Mouse (Mus musculus) brain, embryonic 14.5 days (tissue): ENCODE results near the gene Eif2ak1.

Experiments used
- CTCF ChIP-seq: fragments of 200-500 bp; IDR thresholded peaks from 2 replicates; pipeline ENCODE4 v1.5.1; 2012; ENCODE audit warnings: inconsistent platforms, mild to moderate bottlenecking, moderate library complexity, borderline replicate concordance; ENCODE audit not compliant: insufficient read depth, insufficient read length; ENCODE audit errors: extremely low read depth
- POLR2A ChIP-seq: fragments of 200-500 bp; IDR thresholded peaks from 2 replicates; pipeline ENCODE4 v1.6.1; 2012; ENCODE audit warnings: mild to moderate bottlenecking, inconsistent platforms, borderline replicate concordance; ENCODE audit not compliant: poor library complexity, insufficient read depth, insufficient read length, severe bottlenecking; ENCODE audit errors: extremely low read depth

- no peak for TF ChIP-seq POLR2A
- TF ChIP-seq CTCF = no peak
Measured at GRCm38 (mm10) chr5:143908926-143909325, 91.3 kb downstream of the Eif2ak1 start.
